Mouse (Mus musculus) cerebellum, adult 2 months (tissue): ENCODE data around the gene Pacrg.

Experiments
- CTCF ChIP-seq: fragments of 200-500 bp; IDR thresholded peaks from 2 replicates; pipeline ENCODE4 v1.5.1; 2011; ENCODE audit warnings: low read depth, mild to moderate bottlenecking, control low read depth, low read length, moderate library complexity, borderline replicate concordance; ENCODE audit not compliant: insufficient read depth
- POLR2A ChIP-seq: fragments of 200-500 bp; IDR thresholded peaks from 2 replicates; pipeline ENCODE4 v1.6.1; 2011; ENCODE audit warnings: low read length, control low read depth, borderline replicate concordance; ENCODE audit not compliant: insufficient read depth

DNA sequence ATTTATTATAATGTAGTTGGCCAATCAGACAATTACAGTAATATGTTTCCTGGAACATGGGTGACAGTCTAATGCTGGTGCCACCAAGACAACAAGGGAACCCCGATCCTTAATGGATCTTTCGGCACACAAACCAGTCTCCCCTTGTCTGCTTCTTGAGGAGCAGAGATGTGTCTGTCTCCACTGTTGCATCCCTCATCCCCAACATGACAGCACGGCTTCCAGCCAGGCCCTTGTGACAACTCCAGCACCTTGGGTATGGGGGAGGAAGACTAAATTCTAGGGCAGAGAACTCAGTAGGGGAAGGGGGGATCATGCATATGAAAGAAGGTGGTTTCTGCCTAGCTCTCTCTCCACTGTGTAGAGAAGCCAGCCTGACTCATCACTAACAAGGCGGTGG is 242.4 kb downstream of the Pacrg start:
- no peak for TF ChIP-seq POLR2A
- TF ChIP-seq CTCF, result no peak
